Mouse (Mus musculus) CH12.LX (cell line): ENCODE data around the gene Tbc1d2b. TPM values are rescaled to one million over a fixed set of nuclear protein-coding genes. Genes with fewer than 3 reads are reported as not detected.

Experiments
- DNase-seq: peaks from one replicate; pipeline ENCODE4 v3.0.0-alpha.2; 2013; ENCODE audit errors: extremely low read depth
- H3K27ac ChIP-seq: 2 replicates; pipeline ENCODE4 v1.5.1; 2012; ENCODE audit warnings: low read depth, mild to moderate bottlenecking, control low read depth, moderate library complexity; ENCODE audit not compliant: insufficient read depth
- H3K27me3 ChIP-seq: replicated peaks from 2 replicates; pipeline ENCODE3; 2012; ENCODE audit warnings: inconsistent platforms
- H3K36me3 ChIP-seq, 2 experiments: replicated peaks in 1 of 2; 2 replicates each; pipeline versions ENCODE3 to v1.6.1; 2012; ENCODE audit warnings: inconsistent platforms in 1 of 2, low read length in 1 of 2, mild to moderate bottlenecking in 1 of 2, mixed read lengths in 1 of 2, moderate library complexity in 1 of 2; ENCODE audit not compliant: control insufficient read depth in 1 of 2, insufficient read depth in 1 of 2
- H3K4me1 ChIP-seq, 2 experiments: 2 replicates each; pipeline ENCODE4 v1.6.1; 2012; ENCODE audit warnings: inconsistent platforms in 1 of 2, moderate library complexity in 1 of 2; ENCODE audit not compliant: insufficient read depth in 2 of 2, control insufficient read depth in 1 of 2
- H3K4me2 ChIP-seq: 2 replicates; pipeline ENCODE4 v1.6.1; 2012; ENCODE audit warnings: low read depth, mild to moderate bottlenecking, control low read depth; ENCODE audit not compliant: poor library complexity, insufficient read depth, severe bottlenecking
- H3K4me3 ChIP-seq, 3 experiments: fragments of 150-350 bp in 1 of 3; sonication (generic) in 1 of 3; replicated peaks in 1 of 3; 2 replicates each; pipeline versions ENCODE3 to v1.5.1; 2011 to 2012; ENCODE audit warnings: low read depth in 2 of 3, low read length in 2 of 3, mild to moderate bottlenecking in 2 of 3, moderate library complexity in 2 of 3, control low read depth in 1 of 3, improper control_type of control experiment in 1 of 3, inconsistent platforms in 1 of 3, mixed read lengths in 1 of 3; ENCODE audit not compliant: poor library complexity in 1 of 3
- H3K79me2 ChIP-seq: replicated peaks from 2 replicates; pipeline ENCODE4 v1.6.1; 2012; ENCODE audit warnings: mild to moderate bottlenecking, moderate library complexity; ENCODE audit not compliant: control insufficient read depth, poor library complexity, insufficient read depth, severe bottlenecking; ENCODE audit errors: extremely low read depth
- H3K9ac ChIP-seq: 2 replicates; pipeline ENCODE4 v1.6.1; 2012; ENCODE audit warnings: low read depth, mild to moderate bottlenecking, control low read depth, moderate library complexity; ENCODE audit not compliant: insufficient read depth
- H3K9me3 ChIP-seq: replicated peaks from 2 replicates; pipeline ENCODE3; 2012; ENCODE audit warnings: low read length, inconsistent platforms, mixed read lengths
- BHLHE40 ChIP-seq: IDR thresholded peaks from 2 replicates; pipeline ENCODE4 v1.6.1; 2011; ENCODE audit warnings: mild to moderate bottlenecking, low read depth, low read length, improper control_type of control experiment
- CHD2 ChIP-seq: IDR thresholded peaks from 2 replicates; pipeline ENCODE4 v1.6.1; 2011; ENCODE audit warnings: low read length, improper control_type of control experiment
- E2F4 ChIP-seq: IDR thresholded peaks from 2 replicates; pipeline ENCODE4 v1.6.1; 2011; ENCODE audit warnings: low read depth, low read length, improper control_type of control experiment; ENCODE audit not compliant: insufficient replicate concordance
- EP300 ChIP-seq: IDR thresholded peaks from 2 replicates; pipeline ENCODE4 v1.6.1; 2011; ENCODE audit warnings: low read length, improper control_type of control experiment
- HCFC1 ChIP-seq: IDR thresholded peaks from 2 replicates; pipeline ENCODE4 v1.6.1; 2012; ENCODE audit warnings: low read depth, mild to moderate bottlenecking, inconsistent platforms, low read length, improper control_type of control experiment
- JUN ChIP-seq: IDR thresholded peaks from 2 replicates; pipeline ENCODE4 v1.6.1; 2011; ENCODE audit warnings: low read depth, mild to moderate bottlenecking, low read length, improper control_type of control experiment, moderate library complexity; ENCODE audit not compliant: insufficient read depth
- JUND ChIP-seq: conservative IDR thresholded peaks from 2 replicates; pipeline ENCODE4 v1.6.1; 2011; ENCODE audit warnings: low read depth, low read length, improper control_type of control experiment
- KAT2A ChIP-seq: IDR thresholded peaks from 2 replicates; pipeline ENCODE4 v1.6.1; 2012; ENCODE audit warnings: low read length, improper control_type of control experiment, inconsistent platforms; ENCODE audit not compliant: insufficient replicate concordance
- MAX ChIP-seq: IDR thresholded peaks from 2 replicates; pipeline ENCODE4 v1.6.1; 2011; ENCODE audit warnings: low read length, improper control_type of control experiment
- MAZ ChIP-seq: IDR thresholded peaks from 2 replicates; pipeline ENCODE4 v1.6.1; 2012; ENCODE audit warnings: low read depth, mild to moderate bottlenecking, inconsistent platforms, low read length, improper control_type of control experiment, moderate library complexity
- MEF2A ChIP-seq: IDR thresholded peaks from 2 replicates; pipeline ENCODE4 v1.6.1; 2014; ENCODE audit warnings: low read depth, mild to moderate bottlenecking, inconsistent platforms, low read length, improper control_type of control experiment, borderline replicate concordance
- MXI1 ChIP-seq: IDR thresholded peaks from 2 replicates; pipeline ENCODE4 v1.6.1; 2011; ENCODE audit warnings: mild to moderate bottlenecking, low read depth, low read length, improper control_type of control experiment
- PAX5 ChIP-seq: IDR thresholded peaks from 2 replicates; pipeline ENCODE4 v1.6.1; 2012; ENCODE audit warnings: low read length, inconsistent platforms, mixed read lengths
- POLR2A ChIP-seq: IDR thresholded peaks from 2 replicates; pipeline ENCODE4 v1.6.1; 2011; ENCODE audit warnings: low read depth, mild to moderate bottlenecking, improper control_type of control experiment, low read length
- POLR2AphosphoS2 ChIP-seq: IDR thresholded peaks from 2 replicates; pipeline ENCODE4 v1.6.1; 2011; ENCODE audit warnings: low read depth, low read length, improper control_type of control experiment
- RAD21 ChIP-seq: IDR thresholded peaks from 2 replicates; pipeline ENCODE4 v1.6.1; 2011; ENCODE audit warnings: low read depth, mild to moderate bottlenecking, low read length, improper control_type of control experiment, moderate library complexity
- RCOR1 ChIP-seq: conservative IDR thresholded peaks from 2 replicates; pipeline ENCODE4 v1.6.1; 2012; ENCODE audit warnings: low read depth, mild to moderate bottlenecking, inconsistent platforms, low read length, improper control_type of control experiment
- SMC3 ChIP-seq: IDR thresholded peaks from 2 replicates; pipeline ENCODE4 v1.6.1; 2011; ENCODE audit warnings: low read depth, low read length, improper control_type of control experiment
- TBP ChIP-seq: conservative IDR thresholded peaks from 2 replicates; pipeline ENCODE4 v1.6.1; 2011; ENCODE audit warnings: low read depth, low read length, improper control_type of control experiment
- UBTF ChIP-seq: IDR thresholded peaks from 2 replicates; pipeline ENCODE4 v1.6.1; 2012; ENCODE audit warnings: low read depth, mild to moderate bottlenecking, inconsistent platforms, low read length, improper control_type of control experiment, moderate library complexity
- USF1 ChIP-seq: IDR thresholded peaks from 2 replicates; pipeline ENCODE4 v1.6.1; 2014; ENCODE audit warnings: low read depth, mild to moderate bottlenecking, inconsistent platforms, low read length, improper control_type of control experiment
- ZC3H11A ChIP-seq: IDR thresholded peaks from 2 replicates; pipeline ENCODE4 v1.6.1; 2012; ENCODE audit warnings: low read depth, mild to moderate bottlenecking, inconsistent platforms, low read length, improper control_type of control experiment
- dilution Hi-C: fragments of 300-500 bp; cut with MboI; formaldehyde crosslinking; loops from 2 replicates; pipeline ENCODE4 v1.14.3; 2020; ENCODE audit warnings: low sequenced_read_pairs; ENCODE audit not compliant: extremely low pct_unique_long_range_greater_than_20kb, extremely low pct_ligation_motif_present
- in situ Hi-C: fragments of 300-500 bp; cut with MboI; formaldehyde crosslinking; loops from 3 replicates; pipeline ENCODE4 v1.14.3; 2019; ENCODE audit warnings: low sequenced_read_pairs, low pct_ligation_motif_present, low pct_unique_long_range_greater_than_20kb, mixed read lengths
- polyA plus RNA-seq: library from polyadenylated mRNA; unstranded; fragments of >175 nt; gene quantifications from 2 replicates; pipeline ENCODE4 v1.2.1, GENCODE M21; 2012; ENCODE audit warnings: low read depth; ENCODE audit not compliant: insufficient read length
- total RNA-seq, 2 experiments: library from RNA; depleted of rRNA; stranded (reverse); fragments of 300-350 nt in 1 of 2; fragments of >200 nt in 1 of 2; gene quantifications; 2 replicates each; pipeline ENCODE4 v1.2.3; 2012 to 2014

Tbc1d2b gene
- total and polyA plus RNA-seq, 3 experiments: 0.60 to 1.3 (median 0.76) TPM

DNA sequence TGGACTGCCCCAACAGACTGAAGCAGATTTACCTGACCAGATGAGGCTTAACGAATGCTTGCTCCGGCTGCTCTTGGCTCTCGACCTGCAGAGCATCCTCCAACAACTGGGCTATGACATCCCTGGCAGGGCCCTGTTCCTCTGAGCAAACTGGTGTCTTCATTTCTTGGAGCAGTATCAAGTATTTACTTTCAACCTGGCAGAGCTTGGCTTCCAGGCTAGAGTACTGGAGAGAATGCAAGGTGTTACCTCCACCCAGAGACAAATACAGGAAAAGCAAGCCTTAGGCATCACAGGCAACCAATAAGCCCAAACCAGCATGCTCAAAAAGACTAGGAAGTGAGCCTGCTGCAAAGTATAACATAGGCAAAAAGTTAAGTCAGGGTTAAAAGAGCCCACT is 48.3 kb downstream of the Tbc1d2b start:
- dilution Hi-C loops (no loop called here), in situ Hi-C loops (loop anchor here (25.0 kb wide), 1 partner anchor 440 kb away; no protein-coding TSS in a partner anchor)
- TF ChIP-seq POLR2A (no peak), PAX5 (no peak), KAT2A (no peak), BHLHE40 (no peak), EP300 (no peak), USF1 (no peak), MAZ (no peak), CHD2 (no peak)

DNA sequence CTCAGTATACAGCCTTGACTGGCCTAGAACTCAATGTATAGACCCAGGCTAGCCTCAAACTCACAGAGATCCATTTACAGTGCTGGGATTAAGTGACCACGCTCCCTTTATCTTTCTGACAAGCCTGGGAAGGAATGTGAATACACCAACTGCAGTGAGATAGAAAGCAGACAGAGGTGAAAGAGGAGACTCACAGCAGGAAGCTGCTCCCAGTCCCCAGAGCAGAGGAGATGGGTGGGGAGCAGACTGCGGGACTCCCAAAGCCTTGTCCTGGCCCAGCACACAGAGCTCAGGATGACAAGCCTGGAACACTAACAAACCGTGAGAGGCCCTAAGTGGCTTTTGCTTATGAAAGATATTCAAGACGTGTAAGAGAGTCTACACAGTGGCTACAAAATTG is 53.1 kb downstream of the Tbc1d2b start:
- Histone ChIP-seq H3K4me2 (no peak overlapping the region), H3K27me3 (no peaks in the 10 kb centered on the region), H3K4me3 (no peak overlapping the region), H3K9me3 (no peaks in the 10 kb centered on the region), H3K27ac (no peak overlapping the region), H3K79me2 (no peaks in the 10 kb centered on the region), H3K4me1 (peaks cover 0 to 5% of the 10 kb centered on the region in 2 experiments; a peak in 1 of 4 replicates), H3K36me3 (peaks cover 0 to 7% of the 10 kb centered on the region in 2 experiments), H3K9ac (no peak overlapping the region)
- TF ChIP-seq UBTF (no peak), RAD21 (no peak), MAX (no peak), TBP (no peak), HCFC1 (no peak), JUND (no peak), MEF2A (no peak), BHLHE40 (no peak), JUN (no peak), MXI1 (no peak), CHD2 (no peak), ZC3H11A (no peak), POLR2AphosphoS2 (no peak), E2F4 (no peak), RCOR1 (no peak), SMC3 (no peak)
- no peak for DNase-seq
- in situ Hi-C loops (loop anchor here (25.0 kb wide), 1 partner anchor 445 kb away; no protein-coding TSS in a partner anchor), dilution Hi-C loops (no loop called here)

More for the DNA sequence above, 48.3 kb downstream of the Tbc1d2b start:
- Histone ChIP-seq H3K4me3 (no peak overlapping the region), H3K9me3 (no peaks in the 10 kb centered on the region), H3K27ac (no peak overlapping the region), H3K79me2 (no peaks in the 10 kb centered on the region), H3K9ac (no peak overlapping the region), H3K4me1 (peaks cover 5 to 19% of the 10 kb centered on the region in 2 experiments; a peak in 3 of 4 replicates), H3K4me2 (no peak overlapping the region), H3K27me3 (no peaks in the 10 kb centered on the region), H3K36me3 (peaks cover 0 to 13% of the 10 kb centered on the region in 2 experiments)
- DNase-seq: no peak
